Comparison of ENCODE assay signal across 8 mouse cellular contexts in genomic region chr17:33032376-33032775, GRCm38 (mm10). TPM values are rescaled to one million over a fixed set of nuclear protein-coding genes. Genes with fewer than 3 reads are reported as not detected.
A peak's percentile ranks its signal among the peaks of the same experiment; 100 is the strongest.
DNase-seq lines count a peak whose midpoint lies in the region; ATAC-seq and TF ChIP-seq lines count a peak whose summit lies in the region.

No protein-coding gene starts in this region.

- ATAC-seq in heart, embryonic 13.5 days (ENCODE audit: extremely low read depth, insufficient number of reproducible peaks, low FRiP score, low TSS enrichment), result no peak
- ATAC-seq in G1E (ENCODE audit: extremely low read depth, insufficient number of reproducible peaks, low FRiP score, poor library complexity, severe bottlenecking), result no peak

- peaks cover 8% of the 10 kb centered on the region for H3K4me1 ChIP-seq in heart, embryonic 13.5 days
- peaks cover 4% of the 10 kb centered on the region; the same call in 1 of the 2 replicates for H3K4me1 ChIP-seq in G1E (ENCODE audit: insufficient read depth, low read depth, low read length)
- peaks cover 10% of the 10 kb centered on the region for H3K4me1 ChIP-seq in hindbrain, embryonic 10.5 days (replicated peaks)

- 8% methylated on average over 10 of the region's 10 CpGs for WGBS in heart, embryonic 13.5 days
- WGBS in hindbrain, embryonic 10.5 days, result 13% methylated on average over 10 of the region's 10 CpGs

- H3K9ac ChIP-seq in heart, embryonic 13.5 days, result peak overlapping the region; percentile 93

- H3K27ac ChIP-seq in heart, embryonic 13.5 days (replicated peaks), result peak overlapping the region; percentile 87; the same call in 1 of the 2 replicates
- peak overlapping the region; percentile 94 for H3K27ac ChIP-seq in hindbrain, embryonic 10.5 days

- H3K4me2 ChIP-seq in heart, embryonic 13.5 days, result peak overlapping the region; percentile 67

- H3K4me3 ChIP-seq in heart, embryonic 13.5 days, result peak overlapping the region; percentile 95
- H3K4me3 ChIP-seq in G1E (ENCODE audit: low read depth, low read length), result peak overlapping the region; percentile 92
- peak overlapping the region; percentile 94 for H3K4me3 ChIP-seq in hindbrain, embryonic 10.5 days

- no peak for TF ChIP-seq CTCF in G1E (IDR thresholded peaks at IDR 0.05; ENCODE audit: low read depth, low read length)

- peaks cover 6% of the 10 kb centered on the region for H3K36me3 ChIP-seq in heart, embryonic 13.5 days
- H3K36me3 ChIP-seq in G1E (replicated peaks), result peaks cover 3% of the 10 kb centered on the region
- peaks cover 36% of the 10 kb centered on the region for H3K36me3 ChIP-seq in hindbrain, embryonic 10.5 days

- 0 out of 2 replicates have a peak, but pooled peaks cover 3% of the 10 kb centered on the region for H3K9me3 ChIP-seq in heart, embryonic 13.5 days
- peaks cover 7% of the 10 kb centered on the region for H3K9me3 ChIP-seq in G1E (replicated peaks)
- peaks cover 23% of the 10 kb centered on the region for H3K9me3 ChIP-seq in hindbrain, embryonic 10.5 days

- H3K27me3 ChIP-seq in heart, embryonic 13.5 days (replicated peaks), result no peaks in the 10 kb centered on the region
- no peaks in the 10 kb centered on the region for H3K27me3 ChIP-seq in G1E (ENCODE audit: insufficient read depth, low read length)
- H3K27me3 ChIP-seq in hindbrain, embryonic 10.5 days (ENCODE audit: insufficient read depth, poor library complexity, severe bottlenecking), result no peaks in the 10 kb centered on the region

- intact Hi-C loops in heart, postnatal 25 days (cut with DNase I), result no loop called here
- intact Hi-C loops in gastrocnemius, postnatal 36 days (cut with DNase I), result no loop called here

- DNase-seq in heart, postnatal 25 days (ENCODE audit: low spot score), result no peak
- DNase-seq in G1E (ENCODE audit: low spot score), result peak; percentile 6
- DNase-seq in hindbrain, embryonic 10.5 days (ENCODE audit: low spot score), result no peak
- peak; percentile 6 for DNase-seq in mesoderm, embryonic 11.5 days (ENCODE audit: low read depth, low spot score)
- DNase-seq in gastrocnemius, postnatal 36 days, result no peak
- no peak for DNase-seq in cerebellum, postnatal 36 days
- no peak for DNase-seq in frontal cortex, postnatal 25 days (ENCODE audit: low spot score in 2 of 2)

RNA-seq across cellular contexts. Expression of gene Zfp763, which starts 0.8 kb away (rescaled TPM):
- polyA plus RNA-seq in heart, embryonic 13.5 days (2015; fragmentation: Nextera tagmentation; extraction: Ambion mirVana), result 5.5 and 6.3 TPM in 2 replicates
- total RNA-seq in heart, postnatal 25 days (2021), result 1 to 10 TPM; 4.8 to 4.9 TPM
- total RNA-seq in G1E (2014; fragmentation: Nextera tagmentation), result 15.0 and 16.7 TPM in 2 replicates
- total RNA-seq in G1E (2017), result 11.2 and 11.5 TPM in 2 replicates
- polyA plus RNA-seq in G1E (2012), result 0.11 and 0.25 TPM in 2 replicates
- polyA plus RNA-seq in hindbrain, embryonic 10.5 days (2016; fragmentation: Nextera tagmentation; extraction: Ambion mirVana), result 12.6 and 16.2 TPM in 2 replicates
- 1 to 10 TPM; 1.5 to 2.4 TPM for total RNA-seq in gastrocnemius, postnatal 36 days (2021)

RNA-seq across cellular contexts. Expression of gene 4921501E09Rik, which starts 35.5 kb away (rescaled TPM):
- polyA plus RNA-seq in heart, embryonic 13.5 days (2015; fragmentation: Nextera tagmentation; extraction: Ambion mirVana), result not detected in 2 replicates
- total RNA-seq in heart, postnatal 25 days (2021), result not detected
- total RNA-seq in G1E (2014; fragmentation: Nextera tagmentation) (not detected in 2 replicates), G1E (2017) (0.05 and 0.06 TPM in 2 replicates)
- polyA plus RNA-seq in G1E (2012), result not detected in 2 replicates
- not detected in 2 replicates for polyA plus RNA-seq in hindbrain, embryonic 10.5 days (2016; fragmentation: Nextera tagmentation; extraction: Ambion mirVana)
- not detected for total RNA-seq in gastrocnemius, postnatal 36 days (2021)

RNA-seq across cellular contexts. Expression of gene Zfp952, which starts 39.4 kb away (rescaled TPM):
- 7.0 and 7.7 TPM in 2 replicates for polyA plus RNA-seq in heart, embryonic 13.5 days (2015; fragmentation: Nextera tagmentation; extraction: Ambion mirVana)
- 1 to 10 TPM; 6.4 to 7.6 TPM for total RNA-seq in heart, postnatal 25 days (2021)
- total RNA-seq in G1E (2014; fragmentation: Nextera tagmentation) (11.4 and 11.8 TPM in 2 replicates), G1E (2017) (11.8 and 13.1 TPM in 2 replicates)
- polyA plus RNA-seq in G1E (2012), result 0.28 and 0.35 TPM in 2 replicates
- polyA plus RNA-seq in hindbrain, embryonic 10.5 days (2016; fragmentation: Nextera tagmentation; extraction: Ambion mirVana), result 13.2 and 13.9 TPM in 2 replicates
- total RNA-seq in gastrocnemius, postnatal 36 days (2021), result 1 to 10 TPM; 3.1 to 5.4 TPM

RNA-seq across cellular contexts. Expression of gene Zfp563, which starts 56.7 kb away (rescaled TPM):
- 4.6 and 4.9 TPM in 2 replicates for polyA plus RNA-seq in heart, embryonic 13.5 days (2015; fragmentation: Nextera tagmentation; extraction: Ambion mirVana)
- total RNA-seq in heart, postnatal 25 days (2021), result 1 to 10 TPM; 6.3 to 7.7 TPM
- total RNA-seq in G1E (2014; fragmentation: Nextera tagmentation), result 7.4 and 9.6 TPM in 2 replicates
- 7.5 and 10.5 TPM in 2 replicates for total RNA-seq in G1E (2017)
- polyA plus RNA-seq in G1E (2012), result 0.56 and 0.65 TPM in 2 replicates
- polyA plus RNA-seq in hindbrain, embryonic 10.5 days (2016; fragmentation: Nextera tagmentation; extraction: Ambion mirVana), result 6.8 and 8.0 TPM in 2 replicates
- 1 to 10 TPM; 3.1 to 4.8 TPM for total RNA-seq in gastrocnemius, postnatal 36 days (2021)

Comparison
In these comparisons a context has a peak if more than half of its experiments do, and no peak if none do; other contexts are left out.
1. DNase-seq: peak in G1E (single experiment) and mesoderm, embryonic 11.5 days (single experiment); none in heart, postnatal 25 days (single experiment), hindbrain, embryonic 10.5 days (single experiment), gastrocnemius, postnatal 36 days (0 of 2), cerebellum, postnatal 36 days (0 of 2) and frontal cortex, postnatal 25 days (0 of 2).
2. Peak in every context shown above with its lines, with median percentiles within 50 percentile points of each other: H3K4me3 ChIP-seq.